Mouse (Mus musculus) myocyte (in vitro differentiated cells): ENCODE measurements around the gene Tmem208.

Experiments used
- MAX ChIP-seq: IDR thresholded peaks from one replicate; pipeline ENCODE4 v1.6.1; 2011; ENCODE audit warnings: low read depth, mild to moderate bottlenecking, control low read depth
- MYOD1 ChIP-seq, 3 experiments: IDR thresholded peaks; one replicate each; pipeline ENCODE4 v1.6.1; 2011; ENCODE audit warnings: control low read depth in 2 of 3, low read depth in 2 of 3, mild to moderate bottlenecking in 2 of 3, moderate library complexity in 1 of 3; ENCODE audit not compliant: insufficient read length in 2 of 3, control insufficient read depth in 1 of 3
- POLR2A ChIP-seq: IDR thresholded peaks from one replicate; pipeline ENCODE4 v1.6.1; 2011; ENCODE audit warnings: low read depth, mild to moderate bottlenecking, control low read depth, moderate library complexity; ENCODE audit not compliant: insufficient read length
- POLR2AphosphoS2 ChIP-seq: IDR thresholded peaks from one replicate; pipeline ENCODE4 v1.6.1; 2011; ENCODE audit warnings: low read depth, control low read depth; ENCODE audit not compliant: insufficient read length
- SRF ChIP-seq: IDR thresholded peaks from one replicate; pipeline ENCODE4 v1.6.1; 2011; ENCODE audit warnings: low read depth; ENCODE audit not compliant: control insufficient read depth, insufficient read length
- TCF12 ChIP-seq: IDR thresholded peaks from one replicate; pipeline ENCODE4 v1.6.1; 2011; ENCODE audit warnings: mild to moderate bottlenecking, control low read depth; ENCODE audit not compliant: poor library complexity, insufficient read depth, severe bottlenecking
- TCF3 ChIP-seq: IDR thresholded peaks from one replicate; pipeline ENCODE4 v1.6.1; 2011; ENCODE audit warnings: low read depth, control low read depth; ENCODE audit not compliant: insufficient read length
- USF1 ChIP-seq: IDR thresholded peaks from one replicate; pipeline ENCODE4 v1.6.1; 2011; ENCODE audit warnings: low read depth, mild to moderate bottlenecking, control low read depth, moderate library complexity

GRCm38 (mm10) chr8:105292471-105292870, 33.7 kb upstream of the Tmem208 start:
- TF ChIP-seq POLR2A = no peak
- no peak for TF ChIP-seq USF1
- no peak for TF ChIP-seq MYOD1 (IDR thresholded peaks at IDR 0.05; ENCODE audit: control insufficient read depth in 1 of 3, insufficient read length in 2 of 3, low read depth in 2 of 3)
- TF ChIP-seq TCF3 = no peak
- TF ChIP-seq TCF12 = no peak
- TF ChIP-seq MAX = no peak
- no peak for TF ChIP-seq POLR2AphosphoS2
- TF ChIP-seq SRF = no peak
